Mouse (Mus musculus) lung, adult 2 months (tissue): ENCODE data around the gene Myo1b.

Source experiments
- CTCF ChIP-seq: fragments of 200-500 bp; IDR thresholded peaks from 2 replicates; pipeline ENCODE4 v1.5.1; 2011; ENCODE audit warnings: mild to moderate bottlenecking, low read length, control low read depth; ENCODE audit not compliant: insufficient read depth
- POLR2A ChIP-seq: fragments of 200-500 bp; IDR thresholded peaks from 2 replicates; pipeline ENCODE4 v1.6.1; 2011; ENCODE audit warnings: low read depth, mild to moderate bottlenecking, control low read depth, low read length, borderline replicate concordance; ENCODE audit errors: extremely low read depth

DNA sequence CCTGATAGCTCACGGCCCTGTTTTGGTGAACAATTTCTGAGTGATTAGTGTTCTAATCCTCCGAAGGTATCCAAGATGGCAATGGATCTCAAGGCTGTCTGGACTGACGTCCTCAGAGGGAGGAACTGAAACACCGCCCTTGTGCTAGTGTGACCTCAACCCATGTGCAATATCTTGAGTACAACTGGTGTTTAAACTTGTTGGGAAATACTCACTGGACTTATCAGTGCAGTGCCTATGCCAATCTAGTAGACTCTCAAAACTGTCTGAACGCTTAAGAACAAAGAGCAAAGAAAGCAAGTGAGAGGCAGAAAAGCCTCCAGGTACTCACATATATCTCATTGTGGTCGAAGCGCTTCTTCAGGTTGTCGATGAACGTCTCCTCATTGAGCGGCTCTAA lies 33.1 kb downstream of the Myo1b start:
- TF ChIP-seq POLR2A, result no peak
- no peak for TF ChIP-seq CTCF
